10 mouse cellular contexts compared by ENCODE assay signal in the genomic region with DNA sequence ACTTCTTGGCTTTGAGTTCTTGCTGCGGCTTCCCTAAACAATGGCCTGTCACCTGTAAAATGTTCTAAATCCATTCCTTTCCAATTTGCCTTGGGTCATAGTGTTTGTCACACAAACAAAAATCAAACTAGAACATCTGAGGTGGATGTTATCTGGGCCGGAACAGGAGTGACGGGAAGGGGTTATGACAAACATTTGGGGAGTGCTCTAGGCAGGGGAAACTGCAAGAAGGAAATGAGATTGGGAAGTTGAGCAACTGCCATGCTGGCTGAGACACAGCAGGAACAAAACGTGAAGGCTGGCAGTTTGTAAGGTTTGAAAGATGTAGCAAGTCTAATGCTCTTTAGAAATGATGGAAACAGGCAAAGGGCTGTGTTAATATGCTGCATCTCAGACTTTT.
DNase-seq lines count a peak whose midpoint lies in the region; ATAC-seq and TF ChIP-seq lines count a peak whose summit lies in the region.
"Had no signal": no experiment of that assay in that cellular context is flagged by ENCODE, and none has a peak within 500 bp of the region (broad histone marks: within the 10 kb centered on the region; RNA-seq: fewer than 3 reads in every experiment).

No protein-coding gene starts in this region.

- WGBS in liver, embryonic 14.5 days (ENCODE audit: insufficient replicate concordance) = 21% methylated on average over 4 of the region's 4 CpGs
- 82% methylated on average over 4 of the region's 4 CpGs for WGBS in midbrain, embryonic 11.5 days

- H3K36me3 ChIP-seq in liver, embryonic 14.5 days (replicated peaks; ENCODE audit: control insufficient read depth, insufficient read depth, low read depth) = no peaks in the 10 kb centered on the region
- H3K36me3 ChIP-seq in midbrain, embryonic 11.5 days (ENCODE audit: control insufficient read depth, insufficient read depth, low read length) = no peaks in the 10 kb centered on the region
- H3K36me3 ChIP-seq: limb, embryonic 15.5 days had no signal

- no peak overlapping the region for H3K27ac ChIP-seq in liver, embryonic 14.5 days
- no peak overlapping the region for H3K27ac ChIP-seq in midbrain, embryonic 11.5 days (ENCODE audit: low read depth, low read length)
- H3K27ac ChIP-seq: limb, embryonic 15.5 days had no signal

- ATAC-seq in liver, embryonic 14.5 days (ENCODE audit: insufficient read depth) = 0 out of 2 replicates have a peak, but pooled peaks have one; percentile 47
- peak; percentile 86 for ATAC-seq in megakaryocyte progenitor cell, adult 5-6 weeks (replicated peaks; ENCODE audit: poor library complexity)
- no peak for ATAC-seq in inflammation-experienced regulatory T-cells, adult 6 months
- ATAC-seq in midbrain, embryonic 11.5 days (ENCODE audit: low FRiP score) = no peak
- ATAC-seq: intestine, postnatal 0 days had no signal

- TF ChIP-seq CTCF in liver, embryonic 14.5 days (IDR thresholded peaks at IDR 0.05; ENCODE audit: low read depth) = no peak

- no peak overlapping the region for H3K9ac ChIP-seq in liver, embryonic 14.5 days (replicated peaks)
- H3K9ac ChIP-seq in midbrain, embryonic 11.5 days (ENCODE audit: low read length) = no peak overlapping the region
- H3K9ac ChIP-seq: limb, embryonic 15.5 days had no signal

- H3K9me3 ChIP-seq in liver, embryonic 14.5 days (ENCODE audit: control insufficient read depth, low read length) = no peaks in the 10 kb centered on the region
- H3K9me3 ChIP-seq in midbrain, embryonic 11.5 days (ENCODE audit: control insufficient read depth, low read length) = no peaks in the 10 kb centered on the region
- H3K9me3 ChIP-seq: limb, embryonic 15.5 days had no signal

- H3K4me2 ChIP-seq in liver, embryonic 14.5 days (ENCODE audit: low read depth) = no peak overlapping the region
- no peak overlapping the region for H3K4me2 ChIP-seq in midbrain, embryonic 11.5 days
- H3K4me2 ChIP-seq: limb, embryonic 15.5 days had no signal

- H3K4me1 ChIP-seq in liver, embryonic 14.5 days (replicated peaks; ENCODE audit: control insufficient read depth in 2 of 2, insufficient read depth in 2 of 2, low read length in 1 of 2) = peaks cover 0 to 6% of the 10 kb centered on the region in 2 experiments; a peak in 2 of 4 replicates
- peaks cover 12% of the 10 kb centered on the region for H3K4me1 ChIP-seq in midbrain, embryonic 11.5 days (ENCODE audit: control insufficient read depth, insufficient read depth, low read length)
- H3K4me1 ChIP-seq: limb, embryonic 15.5 days had no signal

- TF ChIP-seq EP300 in liver, embryonic 14.5 days (IDR thresholded peaks at IDR 0.05; ENCODE audit: low read depth) = no peak

- DNase-seq in adrenal gland, adult 2 months = peak; percentile 36
- no peak for DNase-seq in adrenal gland, adult 8-10 months
- DNase-seq in kidney, adult 9 months = peak; percentile 42
- no peak for DNase-seq in kidney, adult 18-20 months
- DNase-seq in liver, embryonic 14.5 days (ENCODE audit: low read depth in 3 of 3, low spot score in 3 of 3) = no peak
- DNase-seq in midbrain, embryonic 11.5 days (ENCODE audit: low spot score, missing footprints) = no peak

- H3K27me3 ChIP-seq in liver, embryonic 14.5 days (ENCODE audit: control insufficient read depth, insufficient read depth, low read length) = no peaks in the 10 kb centered on the region
- no peaks in the 10 kb centered on the region for H3K27me3 ChIP-seq in midbrain, embryonic 11.5 days (ENCODE audit: control insufficient read depth, insufficient read depth, low read length)
- H3K27me3 ChIP-seq: limb, embryonic 15.5 days had no signal

- no peak overlapping the region for H3K4me3 ChIP-seq in liver, embryonic 14.5 days (ENCODE audit: insufficient read depth in 1 of 2, low read depth in 2 of 2, low read length in 2 of 2)
- no peak overlapping the region for H3K4me3 ChIP-seq in midbrain, embryonic 11.5 days (ENCODE audit: low read depth, low read length)
- H3K4me3 ChIP-seq: limb, embryonic 15.5 days had no signal

Comparison
In these comparisons a context has a peak if more than half of its experiments do, and no peak if none do; other contexts are left out.
1. DNase-seq: peak in adrenal gland, adult 2 months (single experiment) and kidney, adult 9 months (single experiment); none in adrenal gland, adult 8-10 months (single experiment), kidney, adult 18-20 months (single experiment), liver, embryonic 14.5 days (0 of 3) and midbrain, embryonic 11.5 days (single experiment).
2. ATAC-seq: peak in liver, embryonic 14.5 days (single experiment) and megakaryocyte progenitor cell, adult 5-6 weeks (single experiment); none in inflammation-experienced regulatory T-cells, adult 6 months (single experiment) and midbrain, embryonic 11.5 days (single experiment).